Mouse (Mus musculus) T-helper 2 cell (primary cell): ENCODE results near the gene Ap2s1.

Experiments used
- in situ Hi-C: fragments of 300-600 bp; cut with MboI, MseI; formaldehyde crosslinking; loops from one replicate; pipeline ENCODE4 v1.15.1; 2025; ENCODE audit warnings: high pct_unique_total_duplicates

Ap2s1 gene

GRCm38 (mm10) chr7:16793010-16793725, 55.0 kb downstream of the Ap2s1 start:
- in situ Hi-C loops, result no loop called here

GRCm38 (mm10) chr7:16794886-16795285, 56.7 kb downstream of the Ap2s1 start:
- in situ Hi-C loops, result no loop called here
